Mouse (Mus musculus) limb, embryonic 11.5 days (tissue): ENCODE data around the gene Kcnj10. TPM values are rescaled to one million over a fixed set of nuclear protein-coding genes. Genes with fewer than 3 reads are reported as not detected.

Source experiments
- ATAC-seq: fragments of 200-750 bp; cut with Nextera tagmentation; 2 replicates; pipeline ENCODE4 v1.8.0; 2017; ENCODE audit warnings: low read depth; ENCODE audit not compliant: insufficient number of reproducible peaks, low FRiP score, low TSS enrichment
- DNase-seq: peaks from one replicate; pipeline ENCODE4 v3.0.0-alpha.2; 2015; ENCODE audit warnings: low spot score
- H3K27ac ChIP-seq: fragments of 300-500 bp; sonication (generic); replicated peaks from 2 replicates; pipeline ENCODE4 v1.5.1; 2014; ENCODE audit warnings: low read depth, mild to moderate bottlenecking, low read length
- H3K27me3 ChIP-seq: fragments of 300-500 bp; sonication (generic); 2 replicates; pipeline ENCODE4 v1.6.1; 2014; ENCODE audit warnings: mild to moderate bottlenecking, low read length, mixed read lengths; ENCODE audit not compliant: control insufficient read depth, insufficient read depth
- H3K36me3 ChIP-seq: fragments of 300-500 bp; sonication (generic); 2 replicates; pipeline ENCODE4 v1.6.1; 2014; ENCODE audit warnings: mild to moderate bottlenecking, low read length, moderate library complexity, mixed read lengths; ENCODE audit not compliant: control insufficient read depth, insufficient read depth
- H3K4me1 ChIP-seq: fragments of 300-500 bp; sonication (generic); 2 replicates; pipeline ENCODE4 v1.6.1; 2014; ENCODE audit warnings: low read length, mixed read lengths; ENCODE audit not compliant: control insufficient read depth, insufficient read depth
- H3K4me2 ChIP-seq: fragments of 300-500 bp; sonication (generic); 2 replicates; pipeline ENCODE4 v1.6.1; 2014; ENCODE audit warnings: low read depth, mild to moderate bottlenecking, moderate library complexity; ENCODE audit not compliant: severe bottlenecking
- H3K4me3 ChIP-seq: fragments of 300-500 bp; sonication (generic); 2 replicates; pipeline ENCODE4 v1.5.1; 2014; ENCODE audit warnings: low read depth, low read length
- H3K9ac ChIP-seq: fragments of 300-500 bp; sonication (generic); 2 replicates; pipeline ENCODE4 v1.6.1; 2014; ENCODE audit warnings: mild to moderate bottlenecking, low read length
- H3K9me3 ChIP-seq: fragments of 300-500 bp; sonication (generic); 2 replicates; pipeline ENCODE4 v1.6.1; 2016; ENCODE audit warnings: low read length; ENCODE audit not compliant: control insufficient read depth
- WGBS: fragments of 180-500 bp; shearing (Covaris S2); extraction: QIAGEN DNeasy Blood & Tissue Kit; methylation state at CpG from one replicate; pipeline ENCODE4 v1.1.7; 2014; 5-methylcytosine and 5-hydroxymethylcytosine counted together
- polyA plus RNA-seq: library from polyadenylated mRNA; unstranded; fragments of >200 nt; fragmentation: Nextera tagmentation; extraction: Ambion mirVana; gene quantifications from 2 replicates; pipeline ENCODE4 v1.2.1, GENCODE M21; 2014

The Kcnj10 gene
- polyA plus RNA-seq, 1 experiment from 2014 or later, result 0.11 TPM

GRCm38 (mm10) chr1:172423393-172423792 lies 82.4 kb downstream of the Kcnj10 start:
- H3K27me3 ChIP-seq, result no peaks in the 10 kb centered on the region
- ATAC-seq (no peak), DNase-seq (no peak)
- no peak overlapping the region for H3K9ac ChIP-seq
- H3K4me1 ChIP-seq, result 0 out of 2 replicates have a peak, but pooled peaks cover 2% of the 10 kb centered on the region
- 78% methylated on average over 1 of the region's 1 CpGs for WGBS
- H3K9me3 ChIP-seq, result no peaks in the 10 kb centered on the region
- no peak overlapping the region for H3K27ac ChIP-seq
- no peaks in the 10 kb centered on the region for H3K36me3 ChIP-seq
- H3K4me3 ChIP-seq, result no peak overlapping the region
- H3K4me2 ChIP-seq, result no peak overlapping the region

Other genes starting within 250 kb of the Kcnj10 start
- gene Pex19, start 214.5 kb upstream of the Kcnj10 start, polyA plus RNA-seq, result 176 and 180 TPM in 2 replicates
- 119 and 127 TPM in 2 replicates for gene Dcaf8, start 193.1 kb upstream of the Kcnj10 start, polyA plus RNA-seq
- gene Pea15a, start 134.4 kb upstream of the Kcnj10 start, polyA plus RNA-seq, result 81.9 and 82.3 TPM in 2 replicates
- 1.6 and 2.2 TPM in 2 replicates for gene Casq1, start 121.3 kb upstream of the Kcnj10 start, polyA plus RNA-seq
- not detected in 2 replicates for gene Atp1a4, start 82.8 kb upstream of the Kcnj10 start, polyA plus RNA-seq
- 31.9 and 35.4 TPM in 2 replicates for gene Igsf8, start 79.6 kb upstream of the Kcnj10 start, polyA plus RNA-seq
- 1.4 and 1.5 TPM in 2 replicates for gene Atp1a2, start 43.1 kb upstream of the Kcnj10 start, polyA plus RNA-seq
- gene Kcnj9, start 11.9 kb upstream of the Kcnj10 start, polyA plus RNA-seq, result not detected in 2 replicates
- gene Pigm, start 35.3 kb downstream of the Kcnj10 start, polyA plus RNA-seq, result 12.4 and 12.6 TPM in 2 replicates
- 0.25 TPM in 1 of 2 replicates, not detected in the other for gene Slamf9, start 134.1 kb downstream of the Kcnj10 start, polyA plus RNA-seq
- gene Igsf9, start 140.6 kb downstream of the Kcnj10 start, polyA plus RNA-seq, result 52.7 and 53.1 TPM in 2 replicates
- gene Tagln2, start 158.8 kb downstream of the Kcnj10 start, polyA plus RNA-seq, result 53.6 and 56.0 TPM in 2 replicates
- 0.68 and 1.3 TPM in 2 replicates for gene Cfap45, start 179.6 kb downstream of the Kcnj10 start, polyA plus RNA-seq
- gene Vsig8, start 214.7 kb downstream of the Kcnj10 start, polyA plus RNA-seq, result 0.14 TPM in 1 of 2 replicates, not detected in the other
- gene Slamf8, start 249.4 kb downstream of the Kcnj10 start, polyA plus RNA-seq, result 0.08 and 0.18 TPM in 2 replicates